Mouse (Mus musculus): ENCODE results near the gene Tmem104. TPM values are rescaled to one million over a fixed set of nuclear protein-coding genes. Genes with fewer than 3 reads are reported as not detected.

Gene Tmem104
- polyA plus RNA-seq, 1 experiment: 21.0 TPM

- Histone ChIP-seq H3K27me3 (ENCODE audit: control insufficient read depth, insufficient read depth, low read length) (no peaks in the 10 kb centered on the region), H3K4me1 (ENCODE audit: control insufficient read depth, insufficient read depth, insufficient read length, low read length) (peaks cover 24% of the 10 kb centered on the region), H3K4me3 (ENCODE audit: low read depth, low read length) (peak overlapping the region; percentile 15; the same call in 1 of the 2 replicates), H3K36me3 (ENCODE audit: control insufficient read depth, insufficient read depth, low read length) (peaks cover 11% of the 10 kb centered on the region), H3K27ac (ENCODE audit: insufficient read depth, low read depth, low read length) (peak overlapping the region; percentile 95)
- WGBS: 39% methylated on average over 9 of the region's 9 CpGs
- TF ChIP-seq CTCF (IDR thresholded peaks at IDR 0.05; ENCODE audit: extremely low read depth, insufficient read length, insufficient replicate concordance, low read depth, low read length) (no peak), POLR2A (IDR thresholded peaks at IDR 0.05; ENCODE audit: low read depth, low read length) (no peak)
These were observed 25.1 kb upstream of the Tmem104 start for GRCm38 (mm10) chr11:115162205-115162601.

- H3K4me3 ChIP-seq (ENCODE audit: low read depth, low read length): peak within 1 kb of the TSS; percentile 97
- peak within 1 kb of the TSS; percentile 95 for H3K27ac ChIP-seq (ENCODE audit: insufficient read depth, low read depth, low read length)
- TF ChIP-seq CTCF (IDR thresholded peaks at IDR 0.05; ENCODE audit: extremely low read depth, insufficient read length, insufficient replicate concordance, low read depth, low read length) (no peak), POLR2A (IDR thresholded peaks at IDR 0.05; ENCODE audit: low read depth, low read length) (peak; percentile 100)
- H3K36me3 ChIP-seq (ENCODE audit: control insufficient read depth, insufficient read depth, low read length): peaks cover 16% of the 10 kb centered on the region
- WGBS: under 1% methylated on average over 47 of the region's 47 CpGs
- H3K4me1 ChIP-seq (ENCODE audit: control insufficient read depth, insufficient read depth, insufficient read length, low read length): peaks cover 29% of the 10 kb centered on the region
- no peaks in the 10 kb centered on the region for H3K27me3 ChIP-seq (ENCODE audit: control insufficient read depth, insufficient read depth, low read length)
These were observed 24.3 kb upstream of the Tmem104 start, which contains the start of gene Slc9a3r1 for GRCm38 (mm10) chr11:115162832-115163480. Slc9a3r1 (plus strand) TSS chr11:115163341.

GRCm38 (mm10) chr11:115163568-115164150 lies 23.6 kb upstream of the Tmem104 start:
- under 1% methylated on average over 47 of the region's 47 CpGs for WGBS
- Histone ChIP-seq H3K4me3 (ENCODE audit: low read depth, low read length) (peak overlapping the region; percentile 97), H3K4me1 (ENCODE audit: control insufficient read depth, insufficient read depth, insufficient read length, low read length) (peaks cover 35% of the 10 kb centered on the region), H3K36me3 (ENCODE audit: control insufficient read depth, insufficient read depth, low read length) (peaks cover 23% of the 10 kb centered on the region), H3K27ac (ENCODE audit: insufficient read depth, low read depth, low read length) (peak overlapping the region; percentile 85), H3K27me3 (ENCODE audit: control insufficient read depth, insufficient read depth, low read length) (no peaks in the 10 kb centered on the region)
- no peak for TF ChIP-seq CTCF (IDR thresholded peaks at IDR 0.05; ENCODE audit: extremely low read depth, insufficient read length, insufficient replicate concordance, low read depth, low read length)
- TF ChIP-seq POLR2A (IDR thresholded peaks at IDR 0.05; ENCODE audit: low read depth, low read length): no peak

GRCm38 (mm10) chr11:115164341-115164975 lies 22.8 kb upstream of the Tmem104 start:
- no peak for TF ChIP-seq POLR2A (IDR thresholded peaks at IDR 0.05; ENCODE audit: low read depth, low read length)
- no peak for TF ChIP-seq CTCF (IDR thresholded peaks at IDR 0.05; ENCODE audit: extremely low read depth, insufficient read length, insufficient replicate concordance, low read depth, low read length)
- no peaks in the 10 kb centered on the region for H3K27me3 ChIP-seq (ENCODE audit: control insufficient read depth, insufficient read depth, low read length)
- H3K4me1 ChIP-seq (ENCODE audit: control insufficient read depth, insufficient read depth, insufficient read length, low read length): peaks cover 36% of the 10 kb centered on the region
- peak overlapping the region; percentile 97 for H3K4me3 ChIP-seq (ENCODE audit: low read depth, low read length)
- peak overlapping the region; percentile 85 for H3K27ac ChIP-seq (ENCODE audit: insufficient read depth, low read depth, low read length)
- peaks cover 29% of the 10 kb centered on the region for H3K36me3 ChIP-seq (ENCODE audit: control insufficient read depth, insufficient read depth, low read length)
- WGBS: 1% methylated on average over 14 of the region's 14 CpGs

GRCm38 (mm10) chr11:115164976-115165374 lies 22.3 kb upstream of the Tmem104 start:
- H3K4me1 ChIP-seq (ENCODE audit: control insufficient read depth, insufficient read depth, insufficient read length, low read length): peaks cover 34% of the 10 kb centered on the region
- 5% methylated on average over 9 of the region's 9 CpGs for WGBS

GRCm38 (mm10) chr11:115166776-115167175 lies 20.5 kb upstream of the Tmem104 start:
- WGBS: 38% methylated on average over 3 of the region's 3 CpGs
- peak overlapping the region; percentile 97 for H3K27ac ChIP-seq (ENCODE audit: insufficient read depth, low read depth, low read length)
- H3K4me3 ChIP-seq (ENCODE audit: low read depth, low read length): peak overlapping the region; percentile 50
- H3K36me3 ChIP-seq (ENCODE audit: control insufficient read depth, insufficient read depth, low read length): peaks cover 48% of the 10 kb centered on the region
- TF ChIP-seq CTCF (IDR thresholded peaks at IDR 0.05; ENCODE audit: extremely low read depth, insufficient read length, insufficient replicate concordance, low read depth, low read length): no peak
- no peak for TF ChIP-seq POLR2A (IDR thresholded peaks at IDR 0.05; ENCODE audit: low read depth, low read length)
- peaks cover 27% of the 10 kb centered on the region for H3K4me1 ChIP-seq (ENCODE audit: control insufficient read depth, insufficient read depth, insufficient read length, low read length)
- no peaks in the 10 kb centered on the region for H3K27me3 ChIP-seq (ENCODE audit: control insufficient read depth, insufficient read depth, low read length)

More at GRCm38 (mm10) chr11:115164976-115165374, 22.3 kb upstream of the Tmem104 start:
- Histone ChIP-seq H3K4me3 (ENCODE audit: low read depth, low read length) (peak overlapping the region; percentile 97), H3K36me3 (ENCODE audit: control insufficient read depth, insufficient read depth, low read length) (peaks cover 31% of the 10 kb centered on the region), H3K27ac (ENCODE audit: insufficient read depth, low read depth, low read length) (peak overlapping the region; percentile 85), H3K27me3 (ENCODE audit: control insufficient read depth, insufficient read depth, low read length) (no peaks in the 10 kb centered on the region)
- TF ChIP-seq CTCF (IDR thresholded peaks at IDR 0.05; ENCODE audit: extremely low read depth, insufficient read length, insufficient replicate concordance, low read depth, low read length) (no peak), POLR2A (IDR thresholded peaks at IDR 0.05; ENCODE audit: low read depth, low read length) (peak; percentile 30; the same call in 1 of the 2 replicates)
